Mouse (Mus musculus) CH12.LX (cell line): Measurements from ENCODE around the gene Crip3. TPM values are rescaled to one million over a fixed set of nuclear protein-coding genes. Genes with fewer than 3 reads are reported as not detected.

Experiments used
- DNase-seq: peaks from one replicate; pipeline ENCODE4 v3.0.0-alpha.2; 2013; ENCODE audit errors: extremely low read depth
- H3K27ac ChIP-seq: 2 replicates; pipeline ENCODE4 v1.5.1; 2012; ENCODE audit warnings: low read depth, mild to moderate bottlenecking, control low read depth, moderate library complexity; ENCODE audit not compliant: insufficient read depth
- H3K27me3 ChIP-seq: replicated peaks from 2 replicates; pipeline ENCODE3; 2012; ENCODE audit warnings: inconsistent platforms
- H3K36me3 ChIP-seq, 2 experiments: replicated peaks in 1 of 2; 2 replicates each; pipeline versions ENCODE3 to v1.6.1; 2012; ENCODE audit warnings: inconsistent platforms in 1 of 2, low read length in 1 of 2, mild to moderate bottlenecking in 1 of 2, mixed read lengths in 1 of 2, moderate library complexity in 1 of 2; ENCODE audit not compliant: control insufficient read depth in 1 of 2, insufficient read depth in 1 of 2
- H3K4me1 ChIP-seq, 2 experiments: 2 replicates each; pipeline ENCODE4 v1.6.1; 2012; ENCODE audit warnings: inconsistent platforms in 1 of 2, moderate library complexity in 1 of 2; ENCODE audit not compliant: insufficient read depth in 2 of 2, control insufficient read depth in 1 of 2
- H3K4me2 ChIP-seq: 2 replicates; pipeline ENCODE4 v1.6.1; 2012; ENCODE audit warnings: low read depth, mild to moderate bottlenecking, control low read depth; ENCODE audit not compliant: poor library complexity, insufficient read depth, severe bottlenecking
- H3K4me3 ChIP-seq, 3 experiments: fragments of 150-350 bp in 1 of 3; sonication (generic) in 1 of 3; replicated peaks in 1 of 3; 2 replicates each; pipeline versions ENCODE3 to v1.5.1; 2011 to 2012; ENCODE audit warnings: low read depth in 2 of 3, low read length in 2 of 3, mild to moderate bottlenecking in 2 of 3, moderate library complexity in 2 of 3, control low read depth in 1 of 3, improper control_type of control experiment in 1 of 3, inconsistent platforms in 1 of 3, mixed read lengths in 1 of 3; ENCODE audit not compliant: poor library complexity in 1 of 3
- H3K79me2 ChIP-seq: replicated peaks from 2 replicates; pipeline ENCODE4 v1.6.1; 2012; ENCODE audit warnings: mild to moderate bottlenecking, moderate library complexity; ENCODE audit not compliant: control insufficient read depth, poor library complexity, insufficient read depth, severe bottlenecking; ENCODE audit errors: extremely low read depth
- H3K9ac ChIP-seq: 2 replicates; pipeline ENCODE4 v1.6.1; 2012; ENCODE audit warnings: low read depth, mild to moderate bottlenecking, control low read depth, moderate library complexity; ENCODE audit not compliant: insufficient read depth
- H3K9me3 ChIP-seq: replicated peaks from 2 replicates; pipeline ENCODE3; 2012; ENCODE audit warnings: low read length, inconsistent platforms, mixed read lengths
- BHLHE40 ChIP-seq: IDR thresholded peaks from 2 replicates; pipeline ENCODE4 v1.6.1; 2011; ENCODE audit warnings: mild to moderate bottlenecking, low read depth, low read length, improper control_type of control experiment
- CHD2 ChIP-seq: IDR thresholded peaks from 2 replicates; pipeline ENCODE4 v1.6.1; 2011; ENCODE audit warnings: low read length, improper control_type of control experiment
- CTCF ChIP-seq, 2 experiments: IDR thresholded peaks in 1 of 2; conservative IDR thresholded peaks in 1 of 2; 2 replicates each; pipeline ENCODE4 v1.5.1; 2011 to 2012; ENCODE audit warnings: low read depth in 2 of 2, low read length in 2 of 2, improper control_type of control experiment in 1 of 2, inconsistent platforms in 1 of 2, mild to moderate bottlenecking in 1 of 2, moderate library complexity in 1 of 2
- E2F4 ChIP-seq: IDR thresholded peaks from 2 replicates; pipeline ENCODE4 v1.6.1; 2011; ENCODE audit warnings: low read depth, low read length, improper control_type of control experiment; ENCODE audit not compliant: insufficient replicate concordance
- EP300 ChIP-seq: IDR thresholded peaks from 2 replicates; pipeline ENCODE4 v1.6.1; 2011; ENCODE audit warnings: low read length, improper control_type of control experiment
- GABPA ChIP-seq: IDR thresholded peaks from 2 replicates; pipeline ENCODE4 v1.6.1; 2012; ENCODE audit warnings: low read depth, low read length, improper control_type of control experiment, inconsistent platforms; ENCODE audit not compliant: insufficient replicate concordance
- HCFC1 ChIP-seq: IDR thresholded peaks from 2 replicates; pipeline ENCODE4 v1.6.1; 2012; ENCODE audit warnings: low read depth, mild to moderate bottlenecking, inconsistent platforms, low read length, improper control_type of control experiment
- JUND ChIP-seq: conservative IDR thresholded peaks from 2 replicates; pipeline ENCODE4 v1.6.1; 2011; ENCODE audit warnings: low read depth, low read length, improper control_type of control experiment
- MAX ChIP-seq: IDR thresholded peaks from 2 replicates; pipeline ENCODE4 v1.6.1; 2011; ENCODE audit warnings: low read length, improper control_type of control experiment
- NELFE ChIP-seq: IDR thresholded peaks from 2 replicates; pipeline ENCODE4 v1.6.1; 2011; ENCODE audit warnings: low read depth, low read length, improper control_type of control experiment
- POLR2A ChIP-seq: IDR thresholded peaks from 2 replicates; pipeline ENCODE4 v1.6.1; 2011; ENCODE audit warnings: low read depth, mild to moderate bottlenecking, improper control_type of control experiment, low read length
- SIN3A ChIP-seq: IDR thresholded peaks from 2 replicates; pipeline ENCODE4 v1.6.1; 2012; ENCODE audit warnings: low read length, improper control_type of control experiment, inconsistent platforms
- SMC3 ChIP-seq: IDR thresholded peaks from 2 replicates; pipeline ENCODE4 v1.6.1; 2011; ENCODE audit warnings: low read depth, low read length, improper control_type of control experiment
- TBP ChIP-seq: conservative IDR thresholded peaks from 2 replicates; pipeline ENCODE4 v1.6.1; 2011; ENCODE audit warnings: low read depth, low read length, improper control_type of control experiment
- TCF12 ChIP-seq: IDR thresholded peaks from 2 replicates; pipeline ENCODE4 v1.6.1; 2014; ENCODE audit warnings: low read depth, mild to moderate bottlenecking, inconsistent platforms, low read length, improper control_type of control experiment
- UBTF ChIP-seq: IDR thresholded peaks from 2 replicates; pipeline ENCODE4 v1.6.1; 2012; ENCODE audit warnings: low read depth, mild to moderate bottlenecking, inconsistent platforms, low read length, improper control_type of control experiment, moderate library complexity
- USF2 ChIP-seq: conservative IDR thresholded peaks from 2 replicates; pipeline ENCODE4 v1.6.1; 2011; ENCODE audit warnings: low read depth, low read length, improper control_type of control experiment
- dilution Hi-C: fragments of 300-500 bp; cut with MboI; formaldehyde crosslinking; loops from 2 replicates; pipeline ENCODE4 v1.14.3; 2020; ENCODE audit warnings: low sequenced_read_pairs; ENCODE audit not compliant: extremely low pct_unique_long_range_greater_than_20kb, extremely low pct_ligation_motif_present
- in situ Hi-C: fragments of 300-500 bp; cut with MboI; formaldehyde crosslinking; loops from 3 replicates; pipeline ENCODE4 v1.14.3; 2019; ENCODE audit warnings: low sequenced_read_pairs, low pct_ligation_motif_present, low pct_unique_long_range_greater_than_20kb, mixed read lengths
- polyA plus RNA-seq: library from polyadenylated mRNA; unstranded; fragments of >175 nt; gene quantifications from 2 replicates; pipeline ENCODE4 v1.2.1, GENCODE M21; 2012; ENCODE audit warnings: low read depth; ENCODE audit not compliant: insufficient read length
- total RNA-seq, 2 experiments: library from RNA; depleted of rRNA; stranded (reverse); fragments of 300-350 nt in 1 of 2; fragments of >200 nt in 1 of 2; gene quantifications; 2 replicates each; pipeline ENCODE4 v1.2.3; 2012 to 2014

The Crip3 gene
- total and polyA plus RNA-seq, 3 experiments: not detected

GRCm38 (mm10) chr17:46458439-46458838 is 29.7 kb downstream of the Crip3 start:
- H3K9ac ChIP-seq: no peak overlapping the region
- no peak overlapping the region for H3K4me2 ChIP-seq
- H3K36me3 ChIP-seq: no peaks in the 10 kb centered on the region
- H3K4me1 ChIP-seq: peaks cover 9 to 12% of the 10 kb centered on the region in 2 experiments; a peak in 3 of 4 replicates
- no peaks in the 10 kb centered on the region for H3K9me3 ChIP-seq
- H3K27me3 ChIP-seq: peaks cover 92% of the 10 kb centered on the region
- DNase-seq: no peak
- no peak overlapping the region for H3K4me3 ChIP-seq
- in situ Hi-C loops: no loop called here
- H3K27ac ChIP-seq: no peak overlapping the region
- dilution Hi-C loops: no loop called here
- TF ChIP-seq TCF12 (no peak), MAX (no peak), NELFE (no peak), USF2 (no peak), POLR2A (no peak)
- no peaks in the 10 kb centered on the region for H3K79me2 ChIP-seq

- H3K27me3 ChIP-seq: peaks cover 89% of the 10 kb centered on the region
- no peaks in the 10 kb centered on the region for H3K9me3 ChIP-seq
- no peak overlapping the region for H3K4me2 ChIP-seq
- DNase-seq: no peak
- dilution Hi-C loops (no loop called here), in situ Hi-C loops (no loop called here)
- H3K4me3 ChIP-seq: no peak overlapping the region
- no peaks in the 10 kb centered on the region for H3K79me2 ChIP-seq
- no peak overlapping the region for H3K27ac ChIP-seq
- H3K36me3 ChIP-seq: no peaks in the 10 kb centered on the region
- H3K4me1 ChIP-seq: peaks cover 4 to 9% of the 10 kb centered on the region in 2 experiments; a peak in 3 of 4 replicates
- no peak overlapping the region for H3K9ac ChIP-seq
- TF ChIP-seq BHLHE40 (no peak), GABPA (no peak), SMC3 (no peak), HCFC1 (no peak), EP300 (no peak), E2F4 (no peak), UBTF (no peak), CTCF (conservative IDR thresholded peaks at IDR 0.05 in 1 of 2, IDR thresholded peaks at IDR 0.05 in 1 of 2; ENCODE audit: low read depth in 2 of 2, low read length in 2 of 2) (no peak), SIN3A (no peak)
These were observed 31.9 kb downstream of the Crip3 start for GRCm38 (mm10) chr17:46460673-46461072.

GRCm38 (mm10) chr17:46461347-46461746 is 32.6 kb downstream of the Crip3 start:
- H3K27ac ChIP-seq: no peak overlapping the region
- TF ChIP-seq TBP (no peak), JUND (no peak), CHD2 (no peak)
- TF ChIP-seq, all 38 proteins: peak for 0
- H3K36me3 ChIP-seq: no peaks in the 10 kb centered on the region
- H3K9ac ChIP-seq: no peak overlapping the region
- in situ Hi-C loops (no loop called here), dilution Hi-C loops (no loop called here)
- peaks cover 89% of the 10 kb centered on the region for H3K27me3 ChIP-seq
- peaks cover 3 to 9% of the 10 kb centered on the region in 2 experiments; a peak in 3 of 4 replicates for H3K4me1 ChIP-seq
- no peak overlapping the region for H3K4me3 ChIP-seq
- no peaks in the 10 kb centered on the region for H3K79me2 ChIP-seq
- H3K9me3 ChIP-seq: no peaks in the 10 kb centered on the region
- DNase-seq: no peak
- no peak overlapping the region for H3K4me2 ChIP-seq
